Mouse (Mus musculus) intestine, embryonic 14.5 days (tissue): ENCODE data around the gene Elf1. TPM values are rescaled to one million over a fixed set of nuclear protein-coding genes. Genes with fewer than 3 reads are reported as not detected.

Experiments
- ATAC-seq: fragments of 200-750 bp; cut with Nextera tagmentation; replicated peaks from 2 replicates; pipeline ENCODE4 v1.8.0; 2017; ENCODE audit warnings: low read depth, moderate number of reproducible peaks, moderate TSS enrichment, moderate library complexity; ENCODE audit not compliant: low FRiP score, low TSS enrichment
- DNase-seq: peaks from one replicate; pipeline ENCODE4 v3.0.0-alpha.2; 2018; ENCODE audit warnings: low spot score
- H3K27ac ChIP-seq: fragments of 300-500 bp; sonication (generic); 2 replicates; pipeline ENCODE4 v1.5.1; 2014; ENCODE audit warnings: low read depth, mild to moderate bottlenecking, control low read depth
- H3K27me3 ChIP-seq: fragments of 300-500 bp; sonication (generic); replicated peaks from 2 replicates; pipeline ENCODE4 v1.6.1; 2014; ENCODE audit warnings: low read length, control low read depth; ENCODE audit not compliant: control insufficient read depth, insufficient read depth
- H3K36me3 ChIP-seq: fragments of 300-500 bp; sonication (generic); 2 replicates; pipeline ENCODE4 v1.6.1; 2014; ENCODE audit warnings: low read length, control low read depth; ENCODE audit not compliant: control insufficient read depth, insufficient read depth
- H3K4me1 ChIP-seq: fragments of 300-500 bp; sonication (generic); replicated peaks from 2 replicates; pipeline ENCODE4 v1.6.1; 2014; ENCODE audit warnings: low read length, control low read depth, mixed read lengths; ENCODE audit not compliant: control insufficient read depth, insufficient read depth
- H3K4me2 ChIP-seq: fragments of 300-500 bp; sonication (generic); 2 replicates; pipeline ENCODE4 v1.6.1; 2014; ENCODE audit warnings: low read length
- H3K4me3 ChIP-seq: fragments of 300-500 bp; sonication (generic); 2 replicates; pipeline ENCODE4 v1.5.1; 2014; ENCODE audit warnings: low read depth, low read length, control low read depth, mixed read lengths
- H3K9ac ChIP-seq: fragments of 300-500 bp; sonication (generic); 2 replicates; pipeline ENCODE4 v1.6.1; 2014; ENCODE audit warnings: mild to moderate bottlenecking, low read length
- H3K9me3 ChIP-seq: fragments of 300-500 bp; sonication (generic); 2 replicates; pipeline ENCODE4 v1.6.1; 2016; ENCODE audit warnings: low read length, control low read depth; ENCODE audit not compliant: control insufficient read depth
- WGBS: fragments of 180-500 bp; shearing (Covaris S2); extraction: QIAGEN DNeasy Blood & Tissue Kit; methylation state at CpG from one replicate; pipeline ENCODE4 v1.1.7; 2014; 5-methylcytosine and 5-hydroxymethylcytosine counted together
- polyA plus RNA-seq: library from polyadenylated mRNA; unstranded; fragments of >200 nt; fragmentation: Nextera tagmentation; extraction: Ambion mirVana; gene quantifications from 2 replicates; pipeline ENCODE4 v1.2.1, GENCODE M21; 2014

Elf1 gene
- polyA plus RNA-seq, 1 experiment from 2014 or later: 27.7 TPM

DNA sequence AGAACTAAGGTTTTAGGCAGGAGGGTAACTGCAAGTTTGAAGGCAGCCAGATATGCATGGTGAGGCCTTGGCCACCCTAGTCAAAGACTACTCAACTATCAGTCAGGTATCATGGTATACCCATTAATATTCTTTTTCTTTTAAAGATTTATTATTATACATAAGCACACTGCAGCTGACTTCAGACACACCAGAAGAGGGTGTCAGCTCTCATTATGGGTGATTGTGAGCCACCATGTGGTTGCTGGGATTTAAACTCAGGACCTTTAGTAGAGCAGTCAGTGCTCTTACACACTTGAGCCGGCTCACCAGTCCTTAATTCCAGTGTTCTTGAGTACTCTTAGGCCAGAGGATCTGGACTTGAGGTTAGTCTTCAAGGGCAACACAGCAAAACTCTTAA is 20.6 kb upstream of the Elf1 start:
- ATAC-seq: no peak
- 96% methylated on average over 1 of the region's 1 CpGs for WGBS

DNA sequence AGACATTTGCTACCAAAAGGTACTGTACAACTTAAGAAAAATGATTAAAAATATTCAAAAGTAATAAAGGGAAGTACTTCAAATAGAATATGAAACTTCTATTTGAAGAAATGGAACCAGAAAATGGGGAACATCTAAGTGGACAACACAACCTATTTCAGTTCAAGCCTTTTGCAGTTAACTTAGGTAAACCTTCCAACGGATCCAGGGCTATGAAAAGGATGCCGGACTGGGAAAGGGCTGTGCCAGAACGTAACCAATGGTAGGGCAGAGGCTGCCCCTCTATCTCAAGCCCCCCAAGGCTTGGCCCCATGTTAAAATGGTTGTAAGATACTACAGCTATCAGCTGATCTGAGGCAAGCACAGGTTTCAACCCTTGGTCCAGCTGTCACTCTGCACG is 20.0 kb upstream of the Elf1 start:
- ATAC-seq (no peak), DNase-seq (peak; percentile 44)
- Histone ChIP-seq H3K36me3 (peaks cover 47% of the 10 kb centered on the region), H3K4me1 (no peaks in the 10 kb centered on the region), H3K9ac (no peak overlapping the region), H3K27me3 (no peaks in the 10 kb centered on the region), H3K4me3 (no peak overlapping the region), H3K4me2 (no peak overlapping the region), H3K27ac (no peak overlapping the region), H3K9me3 (no peaks in the 10 kb centered on the region)
- 95% methylated on average over 4 of the region's 4 CpGs for whole genome bisulfite sequencing

More for the DNA sequence above, 20.6 kb upstream of the Elf1 start:
- H3K4me2 ChIP-seq: no peak overlapping the region
- H3K27me3 ChIP-seq: no peaks in the 10 kb centered on the region
- H3K4me1 ChIP-seq: no peaks in the 10 kb centered on the region
- H3K9ac ChIP-seq: no peak overlapping the region
- no peak for DNase-seq
- H3K27ac ChIP-seq: no peak overlapping the region
- peaks cover 41% of the 10 kb centered on the region for H3K36me3 ChIP-seq
- H3K4me3 ChIP-seq: no peak overlapping the region
- H3K9me3 ChIP-seq: no peaks in the 10 kb centered on the region

GRCm38 (mm10) chr14:79465623-79466022 is 15.4 kb upstream of the Elf1 start:
- no peaks in the 10 kb centered on the region for H3K9me3 ChIP-seq
- peaks cover 87% of the 10 kb centered on the region for H3K36me3 ChIP-seq
- no peak overlapping the region for H3K4me3 ChIP-seq
- H3K27me3 ChIP-seq: no peaks in the 10 kb centered on the region
- DNase-seq: peak; percentile 13
- no peak overlapping the region for H3K27ac ChIP-seq
- no peak overlapping the region for H3K9ac ChIP-seq
- no peak overlapping the region for H3K4me2 ChIP-seq
- ATAC-seq: no peak
- WGBS: 92% methylated on average over 1 of the region's 1 CpGs
- H3K4me1 ChIP-seq: no peaks in the 10 kb centered on the region

- peaks cover 90% of the 10 kb centered on the region for H3K36me3 ChIP-seq
- H3K4me3 ChIP-seq: no peak overlapping the region
- 26% methylated on average over 3 of the region's 3 CpGs for WGBS
- H3K4me2 ChIP-seq: no peak overlapping the region
- ATAC-seq (no peak), DNase-seq (peak; percentile 72)
- no peak overlapping the region for H3K9ac ChIP-seq
- no peaks in the 10 kb centered on the region for H3K27me3 ChIP-seq
- no peak overlapping the region for H3K27ac ChIP-seq
- H3K9me3 ChIP-seq: no peaks in the 10 kb centered on the region
- H3K4me1 ChIP-seq: no peaks in the 10 kb centered on the region
Measured at GRCm38 (mm10) chr14:79467621-79468020, 13.4 kb upstream of the Elf1 start.

DNA sequence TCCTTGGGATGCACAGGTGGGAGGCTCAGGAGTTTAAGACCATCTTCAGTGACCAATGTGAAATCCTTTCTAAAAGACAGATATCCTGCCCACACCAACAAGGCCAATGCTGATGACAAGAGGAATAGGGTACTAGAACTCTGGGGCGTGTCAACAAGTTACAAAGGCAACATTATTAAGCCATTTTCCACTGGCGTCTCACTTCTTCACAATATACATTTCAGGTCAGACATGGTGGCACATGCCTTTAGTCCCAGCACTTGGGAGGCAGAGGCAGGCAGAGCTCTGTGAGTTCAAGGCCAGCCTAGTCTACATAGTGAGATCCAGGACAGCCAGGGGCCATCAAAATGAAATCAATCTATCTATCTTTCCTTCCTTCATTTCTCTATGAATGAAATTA is 7.6 kb upstream of the Elf1 start:
- Histone ChIP-seq H3K9ac (no peak overlapping the region), H3K4me3 (no peak overlapping the region), H3K4me1 (no peaks in the 10 kb centered on the region), H3K27ac (no peak overlapping the region), H3K27me3 (no peaks in the 10 kb centered on the region), H3K36me3 (peaks cover 84% of the 10 kb centered on the region), H3K4me2 (no peak overlapping the region), H3K9me3 (no peaks in the 10 kb centered on the region)
- WGBS: 93% methylated on average over 2 of the region's 2 CpGs
- ATAC-seq: no peak
- no peak for DNase-seq

DNA sequence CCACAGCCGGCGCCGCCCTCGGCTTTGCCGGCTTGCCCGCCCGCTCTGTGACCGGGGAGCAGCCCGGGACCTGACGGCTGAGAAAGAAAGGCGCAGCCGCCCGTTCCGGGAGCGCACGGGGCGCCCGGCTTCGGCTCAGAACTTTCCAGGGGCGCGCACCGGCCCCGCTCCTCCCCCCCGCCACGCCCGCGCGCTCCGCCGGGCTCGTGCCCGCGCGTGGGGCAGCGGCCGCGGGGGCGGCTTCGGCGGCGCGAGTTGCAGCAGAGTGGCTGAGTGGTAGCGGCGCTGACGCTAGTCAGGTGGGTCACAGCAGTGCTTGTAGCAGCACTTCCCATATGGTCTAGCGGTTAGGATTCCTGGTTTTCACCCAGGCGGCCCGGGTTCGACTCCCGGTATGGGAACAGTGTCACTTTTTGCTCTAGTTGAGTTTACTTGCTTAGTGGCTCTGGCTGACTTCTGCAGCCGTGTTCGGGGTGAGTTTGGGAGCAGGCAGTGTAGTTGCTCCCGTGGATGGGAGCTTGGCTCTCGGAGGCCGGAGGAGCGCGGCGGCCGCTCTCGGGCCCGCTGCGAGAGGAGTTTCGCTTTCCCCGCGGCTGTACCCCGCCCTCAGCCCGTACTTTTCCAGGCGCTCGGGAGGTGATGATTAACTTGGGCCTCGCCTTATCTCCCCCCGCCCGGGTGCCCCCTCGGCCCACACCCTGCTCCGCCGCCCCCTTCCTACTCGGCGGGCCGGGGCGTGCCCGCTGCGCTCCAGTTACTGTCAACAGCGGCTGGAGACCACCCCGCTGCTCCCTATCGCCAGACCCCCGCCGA is 551 bp downstream of the Elf1 start, which contains the start of gene Wbp4:
Wbp4 (minus strand) TSS at position 182 of the 813 bp plus-strand sequence.
- DNase-seq (peak; percentile 100), ATAC-seq (peak; percentile 88)
- peak within 1 kb of the TSS; percentile 100 for H3K27ac ChIP-seq
- H3K4me3 ChIP-seq: peak within 1 kb of the TSS; percentile 98
- no peaks in the 10 kb centered on the region for H3K9me3 ChIP-seq
- no peaks in the 10 kb centered on the region for H3K27me3 ChIP-seq
- peaks cover 9% of the 10 kb centered on the region for H3K36me3 ChIP-seq
- peak within 1 kb of the TSS; percentile 99 for H3K9ac ChIP-seq
- peaks cover 27% of the 10 kb centered on the region for H3K4me1 ChIP-seq
- WGBS: under 1% methylated on average over 86 of the region's 86 CpGs
- H3K4me2 ChIP-seq: peak within 1 kb of the TSS; percentile 90

- Histone ChIP-seq H3K27me3 (no peaks in the 10 kb centered on the region), H3K4me3 (peak overlapping the region; percentile 98), H3K4me2 (peak overlapping the region; percentile 90), H3K9me3 (no peaks in the 10 kb centered on the region), H3K36me3 (0 out of 2 replicates have a peak, but pooled peaks cover 4% of the 10 kb centered on the region), H3K9ac (peak overlapping the region; percentile 99), H3K27ac (peak overlapping the region; percentile 100), H3K4me1 (peaks cover 34% of the 10 kb centered on the region)
- DNase-seq (peak; percentile 75), ATAC-seq (no peak)
- under 1% methylated on average over 11 of the region's 11 CpGs for WGBS
Measured at GRCm38 (mm10) chr14:79482251-79482661, 1.3 kb downstream of the Elf1 start.

DNA sequence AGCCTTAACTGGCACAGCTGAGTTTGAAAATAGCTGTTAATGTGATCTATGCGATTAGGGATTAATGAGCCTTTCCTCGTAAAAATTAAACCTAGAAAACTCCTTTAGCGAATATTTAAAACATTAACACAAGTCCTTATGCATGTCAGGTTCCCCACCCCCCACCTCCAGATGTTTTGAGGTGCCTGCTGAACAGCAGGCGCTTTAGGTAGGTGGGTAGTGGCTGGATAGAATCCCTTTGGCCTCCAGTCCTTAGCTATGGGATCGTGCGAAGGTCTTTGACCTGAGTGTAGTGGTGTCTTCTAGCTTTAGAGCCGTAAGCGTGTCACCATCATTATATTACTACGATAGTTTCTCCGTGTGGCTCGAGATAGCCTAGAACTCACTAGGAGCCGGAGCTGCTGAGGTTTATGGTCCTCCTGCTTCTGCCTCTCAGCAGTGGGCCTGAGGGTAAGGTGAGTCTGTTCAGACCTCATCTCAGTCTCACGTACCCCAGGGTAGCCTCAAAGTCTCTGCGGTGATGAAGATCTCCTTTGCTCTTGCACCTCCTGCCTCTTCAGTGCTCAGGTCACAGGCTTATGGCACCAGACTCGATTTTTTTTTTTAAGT is 1.9 kb downstream of the Elf1 start:
- H3K9me3 ChIP-seq: no peaks in the 10 kb centered on the region
- DNase-seq (no peak), ATAC-seq (no peak)
- H3K27ac ChIP-seq: peak overlapping the region; percentile 100
- H3K36me3 ChIP-seq: 0 out of 2 replicates have a peak, but pooled peaks cover 4% of the 10 kb centered on the region
- no peaks in the 10 kb centered on the region for H3K27me3 ChIP-seq
- H3K4me1 ChIP-seq: peaks cover 39% of the 10 kb centered on the region
- 17% methylated on average over 15 of the region's 15 CpGs for WGBS
- peak overlapping the region; percentile 99 for H3K9ac ChIP-seq
- peak overlapping the region; percentile 98 for H3K4me3 ChIP-seq
- peak overlapping the region; percentile 90 for H3K4me2 ChIP-seq
